Mouse (Mus musculus) embryonic fibroblast, embryonic 13.5 days (primary cell): ENCODE results near the gene Smlr1. TPM values are rescaled to one million over a fixed set of nuclear protein-coding genes. Genes with fewer than 3 reads are reported as not detected.

Source experiments
- H3K27ac ChIP-seq: 2 replicates; pipeline ENCODE4 v1.5.1; 2012; ENCODE audit warnings: low read length, control low read depth, inconsistent platforms; ENCODE audit not compliant: insufficient read depth
- H3K4me1 ChIP-seq: 2 replicates; pipeline ENCODE4 v1.6.1; 2011; ENCODE audit warnings: low read length; ENCODE audit not compliant: control insufficient read depth, insufficient read depth
- H3K4me3 ChIP-seq: 2 replicates; pipeline ENCODE4 v1.5.1; 2011; ENCODE audit warnings: mild to moderate bottlenecking, control low read depth, low read length; ENCODE audit not compliant: insufficient read depth
- CTCF ChIP-seq: IDR thresholded peaks from 2 replicates; pipeline ENCODE4 v1.5.1; 2011; ENCODE audit warnings: mild to moderate bottlenecking, control low read depth, low read length, moderate library complexity, borderline replicate concordance; ENCODE audit not compliant: insufficient read depth
- POLR2A ChIP-seq: IDR thresholded peaks from 2 replicates; pipeline ENCODE4 v1.6.1; 2011; ENCODE audit warnings: low read depth, mild to moderate bottlenecking, control low read depth, low read length, moderate library complexity
- polyA plus RNA-seq: library from polyadenylated mRNA; stranded (reverse); fragments of >200 nt; gene quantifications from 2 replicates; pipeline ENCODE4 v1.2.4, GENCODE M21; 2011; ENCODE audit warnings: low read depth; ENCODE audit not compliant: missing spikeins, insufficient read length

Smlr1 gene
- polyA plus RNA-seq, 1 experiment, result not detected

- no peak overlapping the region for H3K27ac ChIP-seq
- no peak overlapping the region for H3K4me3 ChIP-seq
- no peaks in the 10 kb centered on the region for H3K4me1 ChIP-seq
- no peak for TF ChIP-seq CTCF
- TF ChIP-seq POLR2A, result no peak
These were observed 32.8 kb downstream of the Smlr1 start for GRCm38 (mm10) chr10:25503250-25503649.

- Histone ChIP-seq H3K4me3 (no peak overlapping the region), H3K27ac (no peak overlapping the region), H3K4me1 (no peaks in the 10 kb centered on the region)
- TF ChIP-seq CTCF, result no peak
- no peak for TF ChIP-seq POLR2A
These were observed 36.6 kb downstream of the Smlr1 start for GRCm38 (mm10) chr10:25499323-25500071.

GRCm38 (mm10) chr10:25488456-25488855 lies 47.6 kb downstream of the Smlr1 start:
- TF ChIP-seq CTCF (peak; percentile 71; the same call in 1 of the 2 replicates), POLR2A (no peak)
- Histone ChIP-seq H3K27ac (no peak overlapping the region), H3K4me1 (peaks cover 3% of the 10 kb centered on the region; the same call in 1 of the 2 replicates), H3K4me3 (no peak overlapping the region)

- no peak for TF ChIP-seq CTCF
- no peak for TF ChIP-seq POLR2A
- no peak overlapping the region for H3K4me3 ChIP-seq
- no peaks in the 10 kb centered on the region for H3K4me1 ChIP-seq
- no peak overlapping the region for H3K27ac ChIP-seq
These were observed 53.3 kb downstream of the Smlr1 start for GRCm38 (mm10) chr10:25482791-25483190.

- TF ChIP-seq CTCF (no peak), POLR2A (no peak)
- H3K4me3 ChIP-seq, result no peak overlapping the region
- H3K4me1 ChIP-seq, result no peaks in the 10 kb centered on the region
- H3K27ac ChIP-seq, result no peak overlapping the region
These were observed 56.4 kb downstream of the Smlr1 start for GRCm38 (mm10) chr10:25479716-25480115.

Other genes starting within 250 kb of the Smlr1 start
- gene Akap7, start 228.4 kb downstream of the Smlr1 start, polyA plus RNA-seq, result 18.9 and 19.0 TPM in 2 replicates
- gene Epb41l2, start 176.5 kb downstream of the Smlr1 start, polyA plus RNA-seq, result 134 and 138 TPM in 2 replicates